Mouse (Mus musculus) C2C12 (cell line): ENCODE data around the gene Arhgef5.

ENCODE experiments used
- CEBPB ChIP-seq: IDR thresholded peaks from one replicate; pipeline ENCODE4 v1.6.1; 2011; ENCODE audit warnings: low read depth, mild to moderate bottlenecking, control low read depth, moderate library complexity
- CTCF ChIP-seq: IDR thresholded peaks from one replicate; pipeline ENCODE4 v1.5.1; 2011; ENCODE audit not compliant: control insufficient read depth, insufficient read depth, insufficient read length
- MYOG ChIP-seq: IDR thresholded peaks from one replicate; pipeline ENCODE4 v1.6.1; 2011; ENCODE audit not compliant: control insufficient read depth, insufficient read length; ENCODE audit errors: extremely low read depth
- USF1 ChIP-seq: IDR thresholded peaks from one replicate; pipeline ENCODE4 v1.6.1; 2011; ENCODE audit warnings: low read depth, mild to moderate bottlenecking, control low read depth, moderate library complexity

GRCm38 (mm10) chr6:43337491-43337961 is 72.1 kb downstream of the Arhgef5 start:
- TF ChIP-seq MYOG: no peak
- TF ChIP-seq CEBPB: no peak
- TF ChIP-seq CTCF: no peak
- TF ChIP-seq USF1: no peak
